Mouse (Mus musculus) forebrain, embryonic 16.5 days (tissue): ENCODE measurements around the gene Prss50. TPM values are rescaled to one million over a fixed set of nuclear protein-coding genes. Genes with fewer than 3 reads are reported as not detected.

ENCODE experiments used
- ATAC-seq: fragments of 200-750 bp; cut with Nextera tagmentation; 2 replicates; pipeline ENCODE4 v1.8.0; 2017; ENCODE audit warnings: mild to moderate bottlenecking, moderate library complexity
- H3K27ac ChIP-seq: fragments of 300-500 bp; sonication (generic); 2 replicates; pipeline ENCODE4 v1.5.1; 2014; ENCODE audit warnings: low read length, control low read depth
- H3K27me3 ChIP-seq: fragments of 300-500 bp; sonication (generic); replicated peaks from 2 replicates; pipeline ENCODE4 v1.6.1; 2014; ENCODE audit warnings: low read length; ENCODE audit not compliant: control insufficient read depth, insufficient read depth
- H3K36me3 ChIP-seq: fragments of 300-500 bp; sonication (generic); 2 replicates; pipeline ENCODE4 v1.6.1; 2014; ENCODE audit not compliant: control insufficient read depth, insufficient read depth
- H3K4me1 ChIP-seq: fragments of 300-500 bp; sonication (generic); replicated peaks from 2 replicates; pipeline ENCODE4 v1.6.1; 2014; ENCODE audit warnings: low read length; ENCODE audit not compliant: control insufficient read depth, insufficient read depth
- H3K4me2 ChIP-seq: fragments of 300-500 bp; sonication (generic); 2 replicates; pipeline ENCODE4 v1.6.1; 2014; ENCODE audit warnings: mild to moderate bottlenecking, low read length, control low read depth
- H3K4me3 ChIP-seq: fragments of 300-500 bp; sonication (generic); replicated peaks from 2 replicates; pipeline ENCODE4 v1.5.1; 2014; ENCODE audit warnings: mild to moderate bottlenecking, low read length, control low read depth
- H3K9ac ChIP-seq: fragments of 300-500 bp; sonication (generic); replicated peaks from 2 replicates; pipeline ENCODE4 v1.6.1; 2014; ENCODE audit warnings: low read depth, low read length, control low read depth
- H3K9me3 ChIP-seq: fragments of 300-500 bp; sonication (generic); 2 replicates; pipeline ENCODE4 v1.6.1; 2016; ENCODE audit warnings: low read length; ENCODE audit not compliant: control insufficient read depth
- WGBS: fragments of 180-500 bp; shearing (Covaris S2); extraction: QIAGEN DNeasy Blood & Tissue Kit; methylation state at CpG from one replicate; pipeline ENCODE4 v1.1.7; 2014; 5-methylcytosine and 5-hydroxymethylcytosine counted together
- polyA plus RNA-seq: library from polyadenylated mRNA; unstranded; fragments of >200 nt; fragmentation: Nextera tagmentation; extraction: Ambion mirVana; gene quantifications from 2 replicates; pipeline ENCODE4 v1.2.1, GENCODE M21; 2015

The Prss50 gene
- polyA plus RNA-seq, 1 experiment from 2014 or later: 0.14 TPM

GRCm38 (mm10) chr9:110893429-110893828, 35.7 kb downstream of the Prss50 start:
- 66% methylated on average over 10 of the region's 10 CpGs for WGBS
- Histone ChIP-seq H3K27ac (no peak overlapping the region), H3K9ac (no peak overlapping the region), H3K4me1 (peaks cover 5% of the 10 kb centered on the region), H3K27me3 (no peaks in the 10 kb centered on the region), H3K4me2 (no peak overlapping the region), H3K9me3 (no peaks in the 10 kb centered on the region), H3K4me3 (no peak overlapping the region), H3K36me3 (no peaks in the 10 kb centered on the region)
- ATAC-seq: no peak

GRCm38 (mm10) chr9:110895507-110895906, 37.7 kb downstream of the Prss50 start:
- H3K4me3 ChIP-seq: no peak overlapping the region
- no peak overlapping the region for H3K4me2 ChIP-seq
- H3K4me1 ChIP-seq: peaks cover 5% of the 10 kb centered on the region
- H3K27me3 ChIP-seq: no peaks in the 10 kb centered on the region
- 59% methylated on average over 5 of the region's 5 CpGs for WGBS
- H3K36me3 ChIP-seq: no peaks in the 10 kb centered on the region
- no peak overlapping the region for H3K27ac ChIP-seq
- no peaks in the 10 kb centered on the region for H3K9me3 ChIP-seq
- no peak overlapping the region for H3K9ac ChIP-seq
- no peak for ATAC-seq

GRCm38 (mm10) chr9:110895994-110896393, 38.2 kb downstream of the Prss50 start:
- WGBS: 14% methylated on average over 7 of the region's 7 CpGs
- Histone ChIP-seq H3K4me3 (no peak overlapping the region), H3K36me3 (no peaks in the 10 kb centered on the region), H3K27ac (no peak overlapping the region), H3K4me2 (peak overlapping the region; percentile 34), H3K27me3 (no peaks in the 10 kb centered on the region), H3K9ac (no peak overlapping the region), H3K9me3 (no peaks in the 10 kb centered on the region), H3K4me1 (peaks cover 5% of the 10 kb centered on the region)
- ATAC-seq: peak; percentile 18; the same call in 1 of the 2 replicates

GRCm38 (mm10) chr9:110896595-110896994, 38.8 kb downstream of the Prss50 start:
- Histone ChIP-seq H3K4me1 (peaks cover 5% of the 10 kb centered on the region), H3K27ac (no peak overlapping the region), H3K4me3 (no peak overlapping the region), H3K27me3 (no peaks in the 10 kb centered on the region), H3K9ac (no peak overlapping the region), H3K9me3 (no peaks in the 10 kb centered on the region), H3K4me2 (peak overlapping the region; percentile 34), H3K36me3 (no peaks in the 10 kb centered on the region)
- WGBS: 5% methylated on average over 6 of the region's 6 CpGs
- ATAC-seq: peak; percentile 40; the same call in 1 of the 2 replicates

- Histone ChIP-seq H3K9me3 (no peaks in the 10 kb centered on the region), H3K4me1 (peaks cover 5% of the 10 kb centered on the region), H3K27ac (no peak overlapping the region), H3K4me2 (no peak overlapping the region), H3K27me3 (no peaks in the 10 kb centered on the region), H3K36me3 (no peaks in the 10 kb centered on the region), H3K9ac (no peak overlapping the region), H3K4me3 (no peak overlapping the region)
- 55% methylated on average over 10 of the region's 10 CpGs for WGBS
- no peak for ATAC-seq
Observed at GRCm38 (mm10) chr9:110899451-110900008, 41.8 kb downstream of the Prss50 start.

- peaks cover 4% of the 10 kb centered on the region for H3K4me1 ChIP-seq
- 76% methylated on average over 6 of the region's 6 CpGs for WGBS
- no peaks in the 10 kb centered on the region for H3K27me3 ChIP-seq
- H3K4me2 ChIP-seq: no peak overlapping the region
- no peaks in the 10 kb centered on the region for H3K36me3 ChIP-seq
- H3K4me3 ChIP-seq: no peak overlapping the region
- H3K9me3 ChIP-seq: no peaks in the 10 kb centered on the region
- H3K27ac ChIP-seq: no peak overlapping the region
- no peak overlapping the region for H3K9ac ChIP-seq
- ATAC-seq: no peak
Observed at GRCm38 (mm10) chr9:110901204-110901603, 43.4 kb downstream of the Prss50 start.

- Histone ChIP-seq H3K27ac (no peak overlapping the region), H3K36me3 (no peaks in the 10 kb centered on the region), H3K4me1 (no peaks in the 10 kb centered on the region), H3K9me3 (no peaks in the 10 kb centered on the region), H3K4me3 (no peak overlapping the region), H3K4me2 (no peak overlapping the region), H3K9ac (no peak overlapping the region), H3K27me3 (no peaks in the 10 kb centered on the region)
- WGBS: 72% methylated on average over 4 of the region's 4 CpGs
- no peak for ATAC-seq
Observed at GRCm38 (mm10) chr9:110902271-110902670, 44.5 kb downstream of the Prss50 start.

- Histone ChIP-seq H3K9me3 (no peaks in the 10 kb centered on the region), H3K4me3 (no peak overlapping the region), H3K27me3 (no peaks in the 10 kb centered on the region), H3K27ac (no peak overlapping the region), H3K4me1 (no peaks in the 10 kb centered on the region), H3K36me3 (no peaks in the 10 kb centered on the region), H3K9ac (no peak overlapping the region), H3K4me2 (no peak overlapping the region)
- 94% methylated on average over 11 of the region's 11 CpGs for WGBS
- no peak for ATAC-seq
Observed at GRCm38 (mm10) chr9:110907201-110907837, 49.6 kb downstream of the Prss50 start.

GRCm38 (mm10) chr9:110907838-110908630, 50.3 kb downstream of the Prss50 start:
- WGBS: 79% methylated on average over 4 of the region's 4 CpGs
- no peaks in the 10 kb centered on the region for H3K27me3 ChIP-seq
- ATAC-seq: no peak
- no peaks in the 10 kb centered on the region for H3K9me3 ChIP-seq
- H3K27ac ChIP-seq: no peak overlapping the region
- no peak overlapping the region for H3K4me2 ChIP-seq
- no peak overlapping the region for H3K9ac ChIP-seq
- no peaks in the 10 kb centered on the region for H3K36me3 ChIP-seq
- H3K4me3 ChIP-seq: no peak overlapping the region
- H3K4me1 ChIP-seq: no peaks in the 10 kb centered on the region
